Mouse (Mus musculus): ENCODE results near the gene Armh3. TPM values are rescaled to one million over a fixed set of nuclear protein-coding genes. Genes with fewer than 3 reads are reported as not detected.
"Not testable (repeated sequence)": the region's sequence is repeated elsewhere in the genome, so short reads cannot be mapped to it uniquely, and the experiment has no call there.

Armh3 gene
- polyA plus RNA-seq, 1 experiment from 2014 or later: 18.4 TPM

DNA sequence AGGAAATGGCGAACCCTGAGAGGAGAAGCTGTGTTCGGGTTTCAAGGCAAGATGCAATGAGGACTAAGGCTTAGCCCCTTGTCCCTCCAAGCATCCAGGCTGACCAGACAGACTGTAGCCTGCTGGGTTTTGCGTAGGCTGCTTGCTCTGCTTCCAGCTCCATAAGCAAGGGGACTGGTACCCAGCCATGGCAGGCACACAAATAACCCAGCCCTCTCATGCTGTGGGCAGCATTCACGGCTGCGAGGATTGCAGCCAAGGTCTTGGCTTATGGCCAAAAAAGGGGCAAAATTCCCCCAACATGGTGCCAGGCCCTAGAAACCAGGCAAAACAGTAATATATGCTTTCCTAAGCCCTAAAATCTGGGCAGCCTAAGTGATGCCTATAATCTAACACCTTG lies 176.5 kb downstream of the Armh3 start:
- 86% methylated on average over 5 of the region's 5 CpGs for WGBS
- Histone ChIP-seq H3K36me3 (replicated peaks) (peaks cover 12% of the 10 kb centered on the region), H3K27me3 (replicated peaks; ENCODE audit: low read depth, poor library complexity, severe bottlenecking) (peaks cover 6% of the 10 kb centered on the region), H3K4me1 (peaks cover 18% of the 10 kb centered on the region), H3K4me3 (no peak overlapping the region), H3K27ac (replicated peaks) (no peak overlapping the region), H3K9me3 (no peaks in the 10 kb centered on the region)
- DNase-seq (ENCODE audit: low spot score): no peak

DNA sequence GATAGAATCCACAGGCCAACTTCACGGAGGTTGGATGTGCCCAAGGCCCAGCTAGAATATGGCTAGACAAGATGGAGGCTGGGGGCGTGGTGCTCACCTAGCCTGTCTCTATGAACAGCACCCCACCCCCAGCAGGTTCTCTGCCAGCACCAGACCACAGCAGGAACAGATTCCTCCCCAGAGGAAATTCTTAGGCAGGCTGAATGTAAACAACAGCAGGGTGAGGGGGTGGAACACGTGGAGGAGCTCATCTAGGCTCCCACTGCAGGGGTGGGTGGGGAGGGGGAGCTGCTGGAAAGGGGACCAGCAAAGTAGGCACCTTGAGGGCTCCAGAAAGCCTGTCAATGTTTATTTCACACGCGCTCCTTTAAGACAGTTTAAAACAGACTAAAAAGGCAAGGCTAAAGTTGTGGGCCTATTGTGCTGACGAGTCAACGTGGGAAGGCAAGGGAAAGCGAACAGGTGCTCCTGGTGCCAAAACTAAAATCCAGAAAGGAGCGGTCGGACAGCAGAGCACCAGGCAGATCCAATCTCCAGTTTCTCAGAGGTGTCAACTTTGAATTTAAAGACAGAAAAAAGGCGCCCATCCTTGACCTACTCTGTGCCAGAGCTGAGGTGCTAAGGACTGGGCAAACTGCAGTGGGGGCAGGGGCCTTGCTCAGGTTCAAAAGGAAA lies 180.3 kb downstream of the Armh3 start:
- Histone ChIP-seq H3K27ac (replicated peaks) (no peak overlapping the region), H3K27me3 (replicated peaks; ENCODE audit: low read depth, poor library complexity, severe bottlenecking) (peaks cover 33% of the 10 kb centered on the region), H3K4me1 (peaks cover 46% of the 10 kb centered on the region), H3K36me3 (replicated peaks) (peaks cover 12% of the 10 kb centered on the region), H3K4me3 (no peak overlapping the region), H3K9me3 (no peaks in the 10 kb centered on the region)
- WGBS: 71% methylated on average over 11 of the region's 11 CpGs
- DNase-seq (ENCODE audit: low spot score): no peak

DNA sequence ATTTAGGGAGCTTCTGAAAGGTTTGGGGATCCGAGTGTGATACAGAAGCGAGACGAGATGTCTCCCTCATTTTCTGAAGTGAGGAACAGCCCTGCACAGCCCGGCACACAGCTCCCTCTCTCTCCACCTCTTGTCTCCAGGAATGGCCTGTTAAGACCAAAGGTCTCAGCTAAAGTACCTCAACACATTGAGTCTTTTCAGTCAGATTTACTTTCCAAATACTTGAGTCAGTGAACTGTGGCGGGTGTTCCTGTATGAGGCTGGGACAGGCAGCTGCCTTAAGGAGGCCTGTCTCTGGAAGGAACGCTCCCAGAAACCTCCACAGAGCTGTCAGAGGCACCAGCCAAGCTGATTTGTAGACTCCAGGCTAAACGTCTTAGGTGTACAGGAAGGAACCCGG lies 181.6 kb downstream of the Armh3 start:
- 23% methylated on average over 8 of the region's 8 CpGs for WGBS

DNA sequence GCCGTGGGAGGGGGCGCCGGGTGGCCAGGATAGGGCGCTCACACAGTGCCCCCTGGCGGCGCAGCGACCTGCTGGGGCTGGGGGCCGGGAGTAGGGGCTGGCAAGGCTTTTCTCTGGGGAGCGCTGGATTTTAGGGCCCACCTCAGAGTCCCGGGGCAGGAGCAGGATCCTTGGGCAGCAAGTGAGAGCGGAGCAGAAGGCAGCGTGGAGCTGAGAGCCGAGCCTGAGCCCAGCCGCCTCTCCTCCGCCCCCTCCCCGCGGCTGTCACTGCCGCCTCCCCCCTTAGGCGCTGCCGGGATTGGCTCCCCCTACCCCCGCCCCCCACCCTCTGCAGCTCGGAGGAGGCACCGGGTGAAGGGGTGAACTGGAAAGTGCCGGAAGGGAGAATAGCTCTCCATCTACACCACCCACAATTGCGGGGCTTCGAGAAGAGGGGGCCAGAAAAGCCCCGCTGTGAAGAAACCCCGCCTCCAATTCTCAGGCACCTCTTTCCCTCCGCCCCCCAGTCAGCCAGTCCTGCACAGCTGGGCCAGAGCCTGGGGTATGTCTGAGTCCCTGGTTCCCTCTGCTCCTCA lies 182.4 kb downstream of the Armh3 start, which contains the start of gene Kcnip2:
Gene Kcnip2, minus strand, starts transcription at position 231 of the 575 bp plus-strand sequence.
- no peaks in the 10 kb centered on the region for H3K9me3 ChIP-seq
- peak within 1 kb of the TSS; percentile 21; the same call in 1 of the 2 replicates for H3K27ac ChIP-seq (replicated peaks)
- peak within 1 kb of the TSS; percentile 60 for H3K4me3 ChIP-seq
- peak; percentile 68 for DNase-seq (ENCODE audit: low spot score)
- peaks cover 12% of the 10 kb centered on the region for H3K36me3 ChIP-seq (replicated peaks)
- peaks cover 59% of the 10 kb centered on the region for H3K4me1 ChIP-seq
- peaks cover 48% of the 10 kb centered on the region for H3K27me3 ChIP-seq (replicated peaks; ENCODE audit: low read depth, poor library complexity, severe bottlenecking)
- WGBS: 0% methylated on average over 29 of the region's 29 CpGs

More for the DNA sequence above, 181.6 kb downstream of the Armh3 start:
- Histone ChIP-seq H3K27ac (replicated peaks) (no peak overlapping the region), H3K4me1 (peaks cover 58% of the 10 kb centered on the region), H3K4me3 (peak overlapping the region; percentile 60; the same call in 1 of the 2 replicates), H3K9me3 (no peaks in the 10 kb centered on the region), H3K27me3 (replicated peaks; ENCODE audit: low read depth, poor library complexity, severe bottlenecking) (peaks cover 40% of the 10 kb centered on the region), H3K36me3 (replicated peaks) (peaks cover 12% of the 10 kb centered on the region)
- DNase-seq (ENCODE audit: low spot score): no peak

DNA sequence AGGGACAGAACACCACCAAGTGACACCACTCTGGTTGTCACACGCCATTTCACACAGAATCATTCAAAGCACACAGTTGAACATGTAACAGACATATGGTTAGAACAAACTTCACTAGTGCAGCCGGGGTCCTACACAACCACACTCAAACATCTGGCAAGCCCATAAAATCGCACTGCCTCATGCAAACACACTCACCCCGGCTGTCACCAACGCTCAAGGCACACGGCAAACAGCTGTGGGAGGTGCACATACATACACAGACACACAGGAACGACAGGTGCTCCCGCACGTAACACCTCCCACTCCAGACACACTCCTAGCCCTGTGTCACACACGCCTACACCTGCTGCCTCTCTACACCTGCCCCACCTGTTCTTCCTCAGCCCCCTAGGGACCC lies 183.1 kb downstream of the Armh3 start:
- 0 out of 2 replicates have a peak overlapping the region, but pooled peaks have one; percentile 21 for H3K27ac ChIP-seq (replicated peaks)
- H3K4me1 ChIP-seq: peaks cover 59% of the 10 kb centered on the region
- peaks cover 12% of the 10 kb centered on the region for H3K36me3 ChIP-seq (replicated peaks)
- peaks cover 50% of the 10 kb centered on the region for H3K27me3 ChIP-seq (replicated peaks; ENCODE audit: low read depth, poor library complexity, severe bottlenecking)
- no peaks in the 10 kb centered on the region for H3K9me3 ChIP-seq
- H3K4me3 ChIP-seq: peak overlapping the region; percentile 60
- WGBS: 69% methylated on average over 10 of the region's 10 CpGs
- no peak for DNase-seq (ENCODE audit: low spot score)

DNA sequence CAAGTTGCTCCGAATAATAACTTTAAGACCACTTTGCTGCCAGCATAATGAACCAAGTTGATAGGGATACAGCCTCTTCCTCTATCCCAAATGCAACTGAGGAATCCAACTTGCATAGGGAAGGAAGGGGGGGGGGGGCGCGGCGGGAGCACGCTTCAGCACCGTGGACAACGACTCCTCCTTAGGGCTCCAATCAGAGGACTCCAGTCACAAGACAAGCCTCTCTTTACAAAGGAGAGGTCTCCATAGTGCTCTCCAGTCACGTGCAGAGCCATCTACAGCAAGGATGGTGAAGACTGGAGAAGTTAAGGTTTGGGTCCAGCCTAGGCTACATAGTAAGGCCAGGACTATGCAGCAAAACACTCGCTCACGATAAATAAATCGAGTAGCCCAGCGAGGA lies 184.5 kb downstream of the Armh3 start:
- 11% methylated on average over 12 of the region's 12 CpGs for WGBS
- peaks cover 50% of the 10 kb centered on the region for H3K27me3 ChIP-seq (replicated peaks; ENCODE audit: low read depth, poor library complexity, severe bottlenecking)
- DNase-seq (ENCODE audit: low spot score): peak; percentile 84
- H3K27ac ChIP-seq (replicated peaks): no peak overlapping the region
- peaks cover 58% of the 10 kb centered on the region for H3K4me1 ChIP-seq
- H3K36me3 ChIP-seq (replicated peaks): peaks cover 6% of the 10 kb centered on the region
- H3K9me3 ChIP-seq: no peaks in the 10 kb centered on the region
- no peak overlapping the region for H3K4me3 ChIP-seq

DNA sequence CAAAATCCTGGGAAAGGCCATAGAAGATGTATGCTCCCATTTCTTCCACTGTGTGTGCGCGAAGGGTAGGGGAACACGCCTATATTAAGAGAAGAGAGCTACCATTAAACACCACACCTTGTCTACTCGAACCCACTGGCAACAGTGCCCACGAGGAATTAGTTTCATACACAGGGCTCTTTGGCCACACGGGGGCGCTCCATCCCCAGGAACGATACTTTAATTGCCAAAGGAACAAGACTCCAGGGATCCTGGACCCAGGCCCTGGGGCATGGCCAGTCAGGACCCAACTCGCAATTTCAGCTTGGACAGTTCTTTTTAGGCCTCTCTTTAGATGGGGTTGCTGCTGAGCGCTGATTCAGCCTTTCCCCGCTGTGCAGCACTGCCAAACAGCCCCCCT lies 185.0 kb downstream of the Armh3 start:
- DNase-seq (ENCODE audit: low spot score): peak; percentile 84
- Histone ChIP-seq H3K4me1 (peaks cover 53% of the 10 kb centered on the region), H3K9me3 (no peaks in the 10 kb centered on the region), H3K36me3 (replicated peaks) (peaks cover under 1% of the 10 kb centered on the region; the same call in 1 of the 2 replicates), H3K27ac (replicated peaks) (no peak overlapping the region), H3K4me3 (no peak overlapping the region), H3K27me3 (replicated peaks; ENCODE audit: low read depth, poor library complexity, severe bottlenecking) (peaks cover 50% of the 10 kb centered on the region)
- 6% methylated on average over 11 of the region's 11 CpGs for WGBS

DNA sequence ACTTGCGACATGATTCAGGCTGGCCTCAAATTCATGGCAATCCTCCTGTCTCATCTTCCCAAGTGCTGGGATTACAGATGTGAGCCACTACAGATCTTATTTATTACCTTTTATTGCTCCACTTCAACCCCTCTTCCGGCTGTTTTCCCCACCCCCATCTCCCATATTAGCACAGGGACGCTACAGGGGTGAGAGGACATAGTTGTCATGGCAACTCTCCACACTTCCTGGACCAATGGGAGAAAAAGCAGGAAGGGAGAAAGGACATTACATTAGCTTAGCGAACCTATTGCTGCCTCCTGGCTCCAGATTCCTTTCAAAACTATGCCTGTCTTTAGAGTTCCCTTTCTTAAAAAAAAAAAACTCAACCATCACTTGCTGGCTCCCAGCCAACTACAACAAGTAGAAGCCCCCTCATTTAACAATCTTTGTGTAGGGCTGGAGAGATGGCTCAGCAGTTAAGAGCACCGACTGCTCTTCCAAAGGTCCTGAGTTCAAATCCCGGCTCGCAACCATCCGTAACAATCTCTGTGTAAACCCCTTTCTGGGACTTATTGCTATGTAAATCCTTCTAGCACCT lies 185.5 kb downstream of the Armh3 start:
- DNase-seq (ENCODE audit: low spot score): no peak
- Histone ChIP-seq H3K4me1 (peaks cover 49% of the 10 kb centered on the region), H3K27ac (replicated peaks) (no peak overlapping the region), H3K36me3 (replicated peaks) (no peaks in the 10 kb centered on the region), H3K4me3 (peak overlapping the region; percentile 48), H3K9me3 (no peaks in the 10 kb centered on the region), H3K27me3 (replicated peaks; ENCODE audit: low read depth, poor library complexity, severe bottlenecking) (peaks cover 50% of the 10 kb centered on the region)
- 23% methylated on average over 8 of the region's 8 CpGs for WGBS

DNA sequence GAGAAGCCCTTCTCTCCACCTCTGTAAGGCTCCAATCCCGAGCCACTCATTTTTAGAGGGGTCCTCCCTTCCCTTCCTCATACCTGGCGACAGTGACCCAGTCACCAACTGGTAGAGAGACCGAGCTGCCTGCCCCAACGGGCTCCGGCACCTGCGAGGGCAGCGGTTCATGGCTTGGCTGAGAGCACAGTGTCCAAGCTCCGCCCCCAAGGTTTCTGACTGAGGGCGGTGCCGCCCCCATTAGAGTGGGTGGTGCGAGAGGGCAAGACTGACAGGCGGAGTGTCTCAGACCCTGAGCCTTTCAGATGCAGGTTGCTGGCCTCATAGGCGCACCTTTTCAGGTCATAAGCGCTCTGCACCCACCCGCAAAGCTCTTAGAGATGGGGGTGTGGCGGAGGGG lies 186.2 kb downstream of the Armh3 start:
- Histone ChIP-seq H3K9me3 (no peaks in the 10 kb centered on the region), H3K4me1 (peaks cover 43% of the 10 kb centered on the region), H3K27ac (replicated peaks) (no peak overlapping the region), H3K4me3 (peak overlapping the region; percentile 48), H3K27me3 (replicated peaks; ENCODE audit: low read depth, poor library complexity, severe bottlenecking) (peaks cover 47% of the 10 kb centered on the region), H3K36me3 (replicated peaks) (no peaks in the 10 kb centered on the region)
- DNase-seq (ENCODE audit: low spot score): peak; percentile 54
- WGBS: 2% methylated on average over 16 of the region's 16 CpGs

DNA sequence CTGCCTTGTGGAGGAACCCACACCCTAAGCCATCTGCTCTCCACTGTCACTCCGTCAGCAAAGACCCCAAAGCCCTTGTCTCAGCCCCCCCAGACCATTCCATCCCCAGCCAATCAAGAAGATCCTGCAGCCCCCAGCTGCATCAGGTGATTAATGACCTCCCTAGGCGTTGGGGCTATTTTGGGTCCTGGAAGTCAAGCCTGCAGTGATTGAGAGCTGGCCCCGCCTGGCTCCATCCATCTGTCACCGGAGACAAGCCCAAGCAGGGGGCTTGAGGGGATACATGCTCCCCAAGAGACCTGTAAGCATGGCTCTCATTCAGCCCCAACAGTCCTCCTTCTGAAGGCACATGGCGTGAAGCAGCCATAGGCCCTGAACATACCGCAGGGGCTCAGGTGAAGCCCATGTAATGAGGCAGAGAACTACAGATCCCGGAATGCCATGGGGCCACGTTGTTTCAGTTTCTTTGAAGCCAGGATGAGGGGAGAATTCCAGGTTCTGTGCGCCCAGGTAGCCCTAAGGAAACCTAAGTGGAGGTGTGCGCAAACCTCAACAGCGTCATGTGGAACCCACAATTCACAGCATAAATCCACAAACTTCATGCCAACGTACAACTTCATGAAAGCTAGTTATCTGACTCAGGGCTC lies 187.1 kb downstream of the Armh3 start:
- Histone ChIP-seq H3K27me3 (replicated peaks; ENCODE audit: low read depth, poor library complexity, severe bottlenecking) (peaks cover 38% of the 10 kb centered on the region), H3K27ac (replicated peaks) (no peak overlapping the region), H3K4me1 (peaks cover 34% of the 10 kb centered on the region), H3K4me3 (no peak overlapping the region), H3K36me3 (replicated peaks) (no peaks in the 10 kb centered on the region), H3K9me3 (no peaks in the 10 kb centered on the region)
- 69% methylated on average over 12 of the region's 12 CpGs for WGBS
- DNase-seq (ENCODE audit: low spot score): no peak

DNA sequence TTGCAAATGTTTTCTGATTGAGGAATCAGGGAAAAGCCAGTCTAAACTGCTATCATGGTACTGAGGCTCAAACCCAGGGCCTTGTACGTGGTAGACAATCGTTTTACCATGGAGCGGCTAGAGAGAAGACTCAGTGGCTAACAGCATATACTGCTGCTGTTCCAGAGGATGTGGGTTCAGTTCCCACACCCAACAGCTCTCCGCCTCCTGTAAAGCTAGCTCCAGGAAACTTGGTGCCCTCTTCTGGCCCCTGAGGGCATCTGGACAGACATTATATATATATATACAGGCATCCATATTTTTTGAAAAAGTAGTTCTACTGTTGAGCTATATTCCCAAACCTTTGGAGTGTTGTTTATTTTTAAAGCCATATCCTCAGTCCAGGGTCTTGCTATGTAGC lies 190.6 kb downstream of the Armh3 start:
- H3K4me1 ChIP-seq: peaks cover 27% of the 10 kb centered on the region
- H3K9me3 ChIP-seq: no peaks in the 10 kb centered on the region
- no peak overlapping the region for H3K4me3 ChIP-seq
- no peaks in the 10 kb centered on the region for H3K36me3 ChIP-seq (replicated peaks)
- H3K27me3 ChIP-seq (replicated peaks; ENCODE audit: low read depth, poor library complexity, severe bottlenecking): peaks cover 21% of the 10 kb centered on the region
- 94% methylated on average over 4 of the region's 4 CpGs for WGBS
- no peak overlapping the region for H3K27ac ChIP-seq (replicated peaks)
- no peak for DNase-seq (ENCODE audit: low spot score)

DNA sequence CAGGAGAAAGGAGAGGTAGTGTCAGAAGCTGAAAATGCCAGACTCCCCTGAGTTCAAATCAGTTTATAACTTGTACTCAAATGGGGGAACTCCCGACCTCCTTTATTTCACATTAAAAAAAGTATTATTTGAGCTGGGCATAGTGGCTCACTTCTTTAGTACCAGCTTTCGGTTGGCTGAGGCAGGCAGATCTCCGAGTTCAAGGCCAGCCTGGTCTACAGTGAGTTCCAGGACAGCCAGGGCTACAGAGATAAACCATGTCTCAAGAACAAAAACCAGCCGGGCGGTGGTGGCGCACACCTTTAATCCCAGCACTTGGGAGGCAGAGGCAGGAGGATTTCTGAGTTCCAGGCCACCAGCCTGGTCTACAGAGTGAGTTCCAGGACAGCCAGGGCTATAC lies 192.5 kb downstream of the Armh3 start:
- not testable (repeated sequence) for H3K4me3 ChIP-seq; H3K27me3 ChIP-seq (replicated peaks; ENCODE audit: low read depth, poor library complexity, severe bottlenecking); H3K36me3 ChIP-seq (replicated peaks); DNase-seq (ENCODE audit: low spot score); H3K27ac ChIP-seq (replicated peaks); H3K9me3 ChIP-seq
- 93% methylated on average over 6 of the region's 6 CpGs for WGBS
- H3K4me1 ChIP-seq: peaks cover 17% of the 10 kb centered on the region

Measured in embryonic facial prominence, embryonic 10.5 days (tissue).